Mouse (Mus musculus) intestine, embryonic 14.5 days (tissue): Measurements from ENCODE around the gene Fgfr2. TPM values are rescaled to one million over a fixed set of nuclear protein-coding genes. Genes with fewer than 3 reads are reported as not detected.
"Not testable (repeated sequence)": the region's sequence is repeated elsewhere in the genome, so short reads cannot be mapped to it uniquely, and the experiment has no call there.

Source experiments
- ATAC-seq: fragments of 200-750 bp; cut with Nextera tagmentation; replicated peaks from 2 replicates; pipeline ENCODE4 v1.8.0; 2017; ENCODE audit warnings: low read depth, moderate number of reproducible peaks, moderate TSS enrichment, moderate library complexity; ENCODE audit not compliant: low FRiP score, low TSS enrichment
- DNase-seq: peaks from one replicate; pipeline ENCODE4 v3.0.0-alpha.2; 2018; ENCODE audit warnings: low spot score
- H3K27ac ChIP-seq: fragments of 300-500 bp; sonication (generic); 2 replicates; pipeline ENCODE4 v1.5.1; 2014; ENCODE audit warnings: low read depth, mild to moderate bottlenecking, control low read depth
- H3K27me3 ChIP-seq: fragments of 300-500 bp; sonication (generic); replicated peaks from 2 replicates; pipeline ENCODE4 v1.6.1; 2014; ENCODE audit warnings: low read length, control low read depth; ENCODE audit not compliant: control insufficient read depth, insufficient read depth
- H3K36me3 ChIP-seq: fragments of 300-500 bp; sonication (generic); 2 replicates; pipeline ENCODE4 v1.6.1; 2014; ENCODE audit warnings: low read length, control low read depth; ENCODE audit not compliant: control insufficient read depth, insufficient read depth
- H3K4me1 ChIP-seq: fragments of 300-500 bp; sonication (generic); replicated peaks from 2 replicates; pipeline ENCODE4 v1.6.1; 2014; ENCODE audit warnings: low read length, control low read depth, mixed read lengths; ENCODE audit not compliant: control insufficient read depth, insufficient read depth
- H3K4me2 ChIP-seq: fragments of 300-500 bp; sonication (generic); 2 replicates; pipeline ENCODE4 v1.6.1; 2014; ENCODE audit warnings: low read length
- H3K4me3 ChIP-seq: fragments of 300-500 bp; sonication (generic); 2 replicates; pipeline ENCODE4 v1.5.1; 2014; ENCODE audit warnings: low read depth, low read length, control low read depth, mixed read lengths
- H3K9ac ChIP-seq: fragments of 300-500 bp; sonication (generic); 2 replicates; pipeline ENCODE4 v1.6.1; 2014; ENCODE audit warnings: mild to moderate bottlenecking, low read length
- H3K9me3 ChIP-seq: fragments of 300-500 bp; sonication (generic); 2 replicates; pipeline ENCODE4 v1.6.1; 2016; ENCODE audit warnings: low read length, control low read depth; ENCODE audit not compliant: control insufficient read depth
- WGBS: fragments of 180-500 bp; shearing (Covaris S2); extraction: QIAGEN DNeasy Blood & Tissue Kit; methylation state at CpG from one replicate; pipeline ENCODE4 v1.1.7; 2014; 5-methylcytosine and 5-hydroxymethylcytosine counted together
- polyA plus RNA-seq: library from polyadenylated mRNA; unstranded; fragments of >200 nt; fragmentation: Nextera tagmentation; extraction: Ambion mirVana; gene quantifications from 2 replicates; pipeline ENCODE4 v1.2.1, GENCODE M21; 2014

Fgfr2 gene
- polyA plus RNA-seq, 1 experiment from 2014 or later = 105 TPM

DNA sequence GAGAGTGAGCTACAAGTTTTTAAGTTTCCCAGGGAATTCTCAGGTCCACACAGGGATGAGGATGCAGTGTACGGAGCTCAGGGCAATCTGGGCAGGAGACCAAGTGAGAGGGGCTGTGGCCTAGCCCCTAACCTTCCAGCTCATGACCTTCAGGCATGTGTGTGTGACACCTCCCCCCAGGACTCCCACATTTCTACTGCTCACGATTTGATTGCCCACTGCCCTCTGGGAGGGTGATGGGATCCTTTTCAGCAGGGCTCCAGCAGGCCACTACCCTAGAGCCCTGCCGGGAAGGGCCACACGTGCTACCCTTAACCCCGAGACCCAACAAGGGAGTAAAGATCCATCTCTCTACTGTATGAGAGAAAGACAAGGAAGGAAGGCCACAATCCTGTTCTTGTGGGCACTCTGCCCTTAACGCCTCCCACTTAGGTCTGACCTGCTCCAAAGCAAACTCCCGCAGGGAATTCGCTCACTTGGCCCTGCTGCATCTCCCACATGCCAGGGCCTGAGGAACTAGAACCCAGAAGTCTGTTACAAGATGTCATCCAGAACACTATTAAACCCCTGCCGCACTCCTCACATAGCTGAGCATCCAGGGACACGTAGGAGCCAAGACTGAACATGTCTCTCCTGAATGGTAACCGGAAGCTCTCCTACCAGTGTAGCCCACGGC, 24.9 kb downstream of the Fgfr2 start:
- Histone ChIP-seq H3K9ac (no peak overlapping the region), H3K27me3 (no peaks in the 10 kb centered on the region), H3K4me2 (no peak overlapping the region), H3K4me1 (peaks cover 18% of the 10 kb centered on the region), H3K36me3 (peaks cover 4% of the 10 kb centered on the region; the same call in 1 of the 2 replicates), H3K4me3 (no peak overlapping the region), H3K27ac (no peak overlapping the region), H3K9me3 (no peaks in the 10 kb centered on the region)
- no peak for ATAC-seq
- WGBS = 85% methylated on average over 12 of the region's 12 CpGs
- no peak for DNase-seq

DNA sequence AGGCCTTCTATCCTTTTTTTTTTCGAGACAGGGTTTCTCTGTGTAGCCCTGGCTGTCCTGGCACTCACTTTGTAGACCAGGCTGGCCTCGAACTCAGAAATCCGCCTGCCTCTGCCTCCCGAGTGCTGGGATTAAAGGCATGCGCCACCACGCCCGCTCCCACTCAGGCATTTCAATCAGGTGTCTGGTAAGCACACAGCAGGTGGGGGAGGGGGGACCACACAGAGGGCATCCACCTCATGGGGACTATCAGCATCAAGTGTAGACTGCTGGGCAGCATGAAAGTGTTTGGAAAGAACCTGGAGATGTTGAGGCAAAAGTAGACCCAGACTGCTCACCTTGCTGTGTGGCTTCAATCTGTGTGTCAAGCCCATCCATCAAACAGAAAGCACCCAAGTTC, 27.5 kb downstream of the Fgfr2 start:
- H3K4me3 ChIP-seq, H3K4me2 ChIP-seq, H3K9ac ChIP-seq, H3K9me3 ChIP-seq, H3K27me3 ChIP-seq, ATAC-seq, H3K27ac ChIP-seq, H3K36me3 ChIP-seq, DNase-seq: not testable (repeated sequence)
- 86% methylated on average over 7 of the region's 7 CpGs for WGBS
- H3K4me1 ChIP-seq = peaks cover 15% of the 10 kb centered on the region

DNA sequence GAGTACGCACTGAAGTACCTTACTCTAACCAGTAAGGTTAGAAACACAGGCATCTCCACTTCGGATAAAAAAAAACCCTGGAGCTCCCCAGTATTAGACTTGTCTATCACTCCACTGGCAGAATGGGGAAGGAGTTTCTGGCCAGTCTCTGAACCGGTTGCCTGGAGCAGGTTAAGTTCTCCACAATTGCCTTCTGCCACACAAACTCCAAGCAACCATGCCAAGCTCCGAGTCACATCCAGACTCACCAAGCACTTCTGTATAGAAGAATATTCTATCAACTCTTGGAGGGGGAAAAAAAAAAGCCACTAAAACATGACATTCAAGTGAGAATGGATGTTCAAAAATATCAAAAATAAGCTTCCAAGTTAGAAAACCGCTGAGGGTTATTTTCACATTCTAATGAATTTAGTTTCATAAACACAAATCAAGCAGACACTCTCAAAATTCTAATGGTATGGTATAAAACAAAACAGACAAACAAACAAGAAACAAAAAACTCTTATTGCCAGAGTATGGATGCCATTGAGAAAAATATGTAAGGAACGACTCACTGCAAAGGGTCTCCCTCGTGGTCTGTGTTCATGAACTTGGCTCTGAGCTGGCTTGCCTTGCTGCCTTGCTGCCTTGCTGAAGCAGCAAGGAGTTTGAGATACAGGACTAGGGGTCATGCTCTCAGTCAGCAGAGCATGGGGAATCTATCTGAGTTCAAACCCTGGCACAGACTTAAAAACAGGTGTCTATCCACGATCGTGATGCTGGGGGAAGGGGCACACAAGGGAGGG, 28.2 kb downstream of the Fgfr2 start:
- Histone ChIP-seq H3K4me2 (no peak overlapping the region), H3K9me3 (no peaks in the 10 kb centered on the region), H3K27me3 (no peaks in the 10 kb centered on the region), H3K27ac (no peak overlapping the region), H3K9ac (no peak overlapping the region), H3K36me3 (peaks cover 4% of the 10 kb centered on the region; the same call in 1 of the 2 replicates), H3K4me3 (no peak overlapping the region), H3K4me1 (peaks cover 17% of the 10 kb centered on the region)
- WGBS = 80% methylated on average over 9 of the region's 9 CpGs
- ATAC-seq (no peak), DNase-seq (no peak)

DNA sequence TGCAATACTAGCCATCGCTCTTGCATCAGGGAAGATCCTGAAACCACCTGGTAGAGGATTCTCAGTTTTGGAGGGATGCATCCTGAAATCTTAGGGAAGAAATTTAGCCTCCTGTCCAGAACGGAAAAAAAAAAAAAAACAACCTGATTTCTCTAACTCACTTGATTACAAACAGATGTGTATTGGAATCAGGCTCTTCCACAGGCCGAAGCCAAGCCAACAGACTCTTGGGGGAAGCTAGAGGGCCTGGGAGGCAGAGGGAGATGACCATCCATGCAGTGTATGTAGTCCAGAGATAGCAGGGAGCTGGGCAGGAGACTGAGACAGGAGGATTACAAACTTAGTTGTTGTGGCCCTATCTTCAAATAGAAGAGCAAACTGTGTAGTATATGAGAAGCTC, 29.0 kb downstream of the Fgfr2 start:
- peaks cover 4% of the 10 kb centered on the region; the same call in 1 of the 2 replicates for H3K36me3 ChIP-seq
- H3K27ac ChIP-seq = no peak overlapping the region
- no peaks in the 10 kb centered on the region for H3K9me3 ChIP-seq
- no peak overlapping the region for H3K9ac ChIP-seq
- no peak overlapping the region for H3K4me3 ChIP-seq
- WGBS = 81% methylated on average over 3 of the region's 3 CpGs
- H3K4me1 ChIP-seq = peaks cover 14% of the 10 kb centered on the region
- no peaks in the 10 kb centered on the region for H3K27me3 ChIP-seq
- DNase-seq (no peak), ATAC-seq (no peak)
- H3K4me2 ChIP-seq = no peak overlapping the region

DNA sequence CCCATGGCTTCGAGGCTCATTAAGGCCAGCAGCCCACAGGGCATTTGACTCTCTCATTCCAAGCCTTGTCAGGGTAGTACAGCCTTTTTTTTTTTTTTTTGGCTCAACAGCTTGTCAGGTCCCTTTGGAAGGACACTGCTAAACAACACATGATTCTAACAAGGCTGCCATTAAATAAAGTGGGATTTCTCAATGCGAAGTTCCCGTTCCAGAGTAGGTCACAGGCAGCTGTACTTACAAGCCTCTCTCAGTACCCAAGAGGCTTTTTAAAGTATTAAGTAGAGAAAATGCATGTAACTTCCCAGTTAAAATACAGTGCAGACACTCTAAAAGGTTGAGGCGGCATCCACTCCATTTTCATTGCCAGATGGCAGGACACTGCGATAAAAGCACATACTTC, 29.4 kb downstream of the Fgfr2 start:
- ATAC-seq = no peak
- H3K27ac ChIP-seq = no peak overlapping the region
- no peak overlapping the region for H3K9ac ChIP-seq
- H3K9me3 ChIP-seq = no peaks in the 10 kb centered on the region
- no peaks in the 10 kb centered on the region for H3K27me3 ChIP-seq
- 92% methylated on average over 5 of the region's 5 CpGs for WGBS
- peaks cover 4% of the 10 kb centered on the region; the same call in 1 of the 2 replicates for H3K36me3 ChIP-seq
- no peak overlapping the region for H3K4me2 ChIP-seq
- H3K4me3 ChIP-seq = no peak overlapping the region
- peaks cover 15% of the 10 kb centered on the region for H3K4me1 ChIP-seq
- no peak for DNase-seq

DNA sequence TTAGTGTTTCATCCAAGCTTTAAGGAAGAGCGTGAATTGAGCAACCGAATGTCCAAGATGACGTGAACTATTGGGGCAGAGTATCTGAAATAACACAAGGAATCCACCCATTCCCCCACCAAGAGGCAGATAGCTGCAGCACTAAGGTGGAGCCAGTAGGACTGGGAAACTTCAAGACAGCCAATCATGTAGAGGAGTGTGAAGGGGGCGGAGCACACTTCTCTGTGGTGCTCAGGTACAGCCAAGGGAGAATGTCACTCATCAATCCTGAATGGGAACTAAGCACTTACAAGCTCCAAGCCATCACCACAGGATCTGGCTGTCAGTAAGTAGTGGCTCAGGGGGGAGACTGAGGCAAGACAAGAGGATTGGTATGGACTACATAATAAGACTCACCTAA, 32.5 kb downstream of the Fgfr2 start:
- Histone ChIP-seq H3K27me3 (no peaks in the 10 kb centered on the region), H3K27ac (no peak overlapping the region), H3K9me3 (no peaks in the 10 kb centered on the region), H3K4me3 (no peak overlapping the region), H3K4me1 (peaks cover 18% of the 10 kb centered on the region), H3K9ac (no peak overlapping the region), H3K36me3 (no peaks in the 10 kb centered on the region), H3K4me2 (no peak overlapping the region)
- no peak for ATAC-seq
- 93% methylated on average over 4 of the region's 4 CpGs for WGBS
- no peak for DNase-seq

DNA sequence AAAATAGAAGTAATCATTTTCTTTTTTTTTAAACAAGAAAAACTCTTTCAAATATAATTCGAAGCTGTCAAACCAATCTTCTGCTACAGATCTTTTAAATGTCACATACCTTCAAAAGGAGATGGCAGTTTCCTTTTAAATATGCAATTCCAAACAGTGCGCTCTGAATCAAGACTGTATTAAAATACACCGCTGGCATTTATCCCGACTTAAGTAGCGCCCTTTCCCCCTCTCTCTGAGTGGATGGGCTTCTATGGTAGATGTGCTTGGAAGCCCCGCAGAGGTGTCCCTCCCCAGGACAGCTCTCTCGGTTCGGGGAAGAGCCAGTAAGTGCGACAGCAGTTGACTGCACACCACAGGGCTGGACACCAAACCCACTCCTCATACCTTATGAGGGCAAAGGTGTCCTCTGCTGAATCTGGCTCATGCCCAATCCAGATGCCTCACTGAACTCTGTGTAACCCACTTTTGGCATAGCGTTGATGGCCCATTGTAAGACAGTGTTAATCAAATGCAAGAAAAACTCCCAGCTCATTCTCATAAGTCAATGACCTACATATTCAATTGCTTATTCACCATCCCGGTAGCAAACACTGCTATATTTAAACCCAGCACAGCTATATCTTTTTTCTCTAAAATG, 33.4 kb downstream of the Fgfr2 start:
- no peak overlapping the region for H3K9ac ChIP-seq
- H3K4me2 ChIP-seq = no peak overlapping the region
- DNase-seq (no peak), ATAC-seq (no peak)
- H3K4me3 ChIP-seq = no peak overlapping the region
- H3K36me3 ChIP-seq = no peaks in the 10 kb centered on the region
- H3K9me3 ChIP-seq = no peaks in the 10 kb centered on the region
- no peak overlapping the region for H3K27ac ChIP-seq
- H3K4me1 ChIP-seq = peaks cover 18% of the 10 kb centered on the region
- H3K27me3 ChIP-seq = no peaks in the 10 kb centered on the region
- 78% methylated on average over 11 of the region's 11 CpGs for WGBS

DNA sequence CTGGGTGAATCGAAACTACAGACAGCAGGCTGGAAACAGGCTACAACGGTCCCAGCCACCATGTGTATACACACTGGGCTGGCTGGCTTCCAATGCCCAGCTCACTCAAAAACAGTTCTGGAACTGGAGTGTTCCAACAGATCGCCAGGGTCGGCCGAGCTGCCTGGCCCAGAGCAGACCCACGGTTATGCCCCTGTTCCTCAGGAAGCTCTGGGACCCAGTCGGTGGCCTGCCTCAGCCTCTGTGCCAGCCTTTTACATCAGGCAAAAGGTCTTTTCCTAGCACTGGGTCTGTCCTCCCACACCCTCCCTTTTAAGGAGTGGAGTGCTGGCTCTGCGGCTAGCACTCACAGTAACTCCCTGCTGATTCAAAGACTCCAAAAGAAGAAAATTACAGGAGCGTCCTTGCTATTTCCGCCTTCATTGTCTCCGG, 34.3 kb downstream of the Fgfr2 start:
- H3K9ac ChIP-seq = 0 out of 2 replicates have a peak overlapping the region, but pooled peaks have one; percentile 5
- H3K9me3 ChIP-seq = no peaks in the 10 kb centered on the region
- peak overlapping the region; percentile 84 for H3K27ac ChIP-seq
- no peak overlapping the region for H3K4me3 ChIP-seq
- H3K36me3 ChIP-seq = no peaks in the 10 kb centered on the region
- 32% methylated on average over 11 of the region's 11 CpGs for WGBS
- H3K4me1 ChIP-seq = peaks cover 18% of the 10 kb centered on the region
- DNase-seq = peak; percentile 69
- H3K27me3 ChIP-seq = no peaks in the 10 kb centered on the region
- no peak for ATAC-seq
- peak overlapping the region; percentile 30 for H3K4me2 ChIP-seq
